Mouse (Mus musculus): ENCODE data around the gene Plekha6.

DNA sequence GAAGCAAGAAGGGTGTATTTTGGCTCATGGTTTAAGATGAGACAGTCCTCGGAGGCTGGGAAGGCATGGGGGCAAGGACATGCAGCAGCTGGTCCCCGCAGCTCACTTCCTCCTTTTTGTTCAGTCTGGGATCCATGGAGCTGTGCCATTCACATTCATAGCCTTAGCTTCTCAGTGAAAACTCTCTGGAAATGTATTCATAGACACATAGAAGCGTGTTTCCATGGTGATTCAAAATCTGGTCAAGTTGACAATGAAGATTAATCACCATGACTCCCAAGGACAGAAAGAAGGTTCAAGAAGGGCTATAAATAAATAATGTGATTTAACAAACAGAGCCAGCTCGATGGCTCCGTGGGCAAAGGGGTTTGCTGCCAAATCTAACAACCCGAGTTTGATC, 169.9 kb downstream of the Plekha6 start:
- TF ChIP-seq CTCF (IDR thresholded peaks at IDR 0.05; ENCODE audit: low read depth) (no peak), EP300 (IDR thresholded peaks at IDR 0.05; ENCODE audit: low read depth) (no peak)
